Mouse (Mus musculus): ENCODE results near the gene Mapk10.

- TF ChIP-seq CTCF (IDR thresholded peaks at IDR 0.05; ENCODE audit: borderline replicate concordance, control insufficient read depth, extremely low read depth, insufficient read depth, low read length, poor library complexity) (no peak), POLR2A (IDR thresholded peaks at IDR 0.05; ENCODE audit: control insufficient read depth, extremely low read depth, insufficient read depth, low read length, poor library complexity) (no peak)
These were observed 1.1 kb downstream of the Mapk10 start for GRCm38 (mm10) chr5:103210018-103210417.

Data from thymus, adult 2 months (tissue).